Mouse (Mus musculus) left cerebral cortex, postnatal 36 days (tissue): ENCODE results near the gene Acox1. TPM values are rescaled to one million over a fixed set of nuclear protein-coding genes. Genes with fewer than 3 reads are reported as not detected.
A peak's percentile ranks its signal among the peaks of the same experiment; 100 is the strongest.

ENCODE experiments used
- DNase-seq, 2 experiments: peaks; one replicate each; pipeline ENCODE4 v3.0.0; 2021 to 2022; ENCODE audit warnings: low spot score in 2 of 2, mixed read lengths in 1 of 2
- intact Hi-C: fragments of 180-260 bp; cut with DNase I; formaldehyde crosslinking; loops from one replicate; pipeline ENCODE4 v1.15.1; 2025
- total RNA-seq, 2 experiments: library from RNA; stranded (reverse); gene quantifications; 2 replicates each; pipeline ENCODE4 v1.2.3; 2021

The Acox1 gene
- total RNA-seq, 2 experiments from 2014 or later, result 115 to 118 TPM

DNA sequence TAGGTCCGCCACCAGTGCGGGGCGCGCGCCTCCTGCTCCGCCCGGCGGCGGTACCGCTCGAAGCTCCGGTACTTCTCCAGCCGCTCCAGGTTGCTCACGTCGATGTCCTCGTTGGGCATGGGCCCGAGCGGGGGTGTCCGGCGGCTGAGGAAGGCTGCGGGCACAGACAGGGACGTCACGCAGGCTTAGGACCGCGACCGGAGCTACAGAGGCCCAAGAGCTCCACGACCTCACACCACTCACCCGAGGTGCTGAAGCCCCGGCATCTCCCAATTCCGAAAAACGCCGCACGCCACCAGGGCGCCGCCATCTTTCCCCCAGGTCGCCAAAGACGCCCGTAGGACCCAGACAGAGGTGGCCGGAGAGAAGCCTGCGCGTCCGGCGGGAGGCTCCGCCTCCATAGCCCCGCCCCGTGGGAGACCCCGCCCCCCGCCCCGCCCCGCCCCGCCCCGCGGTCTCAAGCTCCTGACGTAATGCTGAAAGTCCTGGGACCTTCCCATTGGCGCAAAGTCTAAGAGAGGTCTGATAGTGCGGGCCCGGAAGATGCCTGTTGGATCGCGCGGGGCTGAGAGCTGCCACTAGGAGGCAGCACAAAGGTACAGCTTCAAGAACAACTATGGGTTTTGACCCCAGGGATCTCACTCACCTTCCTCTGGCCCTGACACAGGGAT lies 60.2 kb downstream of the Acox1 start, which contains the start of gene Mrpl38:
Gene Mrpl38, minus strand, starts transcription at position 401 of the 671 bp plus-strand sequence.
- intact Hi-C loops, result loop anchor here (1.0 to 2.0 kb wide), 2 partner anchors 30 to 52 kb away; partner anchors contain the start of genes Fbf1 and Wbp2

DNA sequence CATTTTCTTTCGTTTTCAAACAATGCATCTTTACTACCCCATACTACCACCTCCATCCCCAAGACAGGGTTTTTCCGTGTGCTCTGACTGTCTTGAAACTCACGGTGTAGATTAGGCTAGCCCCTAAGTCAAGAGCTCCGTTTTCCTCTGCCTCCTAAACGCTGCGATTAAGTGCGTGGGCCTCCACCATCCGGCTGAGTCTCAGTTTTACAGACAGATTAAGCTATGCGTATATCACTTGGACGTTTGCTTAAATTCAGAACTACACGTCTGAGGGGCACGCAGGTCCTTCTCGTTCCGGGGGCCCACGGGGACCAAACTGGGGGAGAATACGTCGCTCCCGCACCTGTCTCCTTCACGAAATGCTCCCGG lies 60.8 kb downstream of the Acox1 start:
- no peak for DNase-seq
- intact Hi-C loops, result loop anchor here (2.0 kb wide), 1 partner anchor 51 kb away; the partner anchor contains the start of gene Wbp2

More for the DNA sequence above, 60.2 kb downstream of the Acox1 start, which contains the start of gene Mrpl38:
- DNase-seq, result peak; percentile 81 to 83

DNA sequence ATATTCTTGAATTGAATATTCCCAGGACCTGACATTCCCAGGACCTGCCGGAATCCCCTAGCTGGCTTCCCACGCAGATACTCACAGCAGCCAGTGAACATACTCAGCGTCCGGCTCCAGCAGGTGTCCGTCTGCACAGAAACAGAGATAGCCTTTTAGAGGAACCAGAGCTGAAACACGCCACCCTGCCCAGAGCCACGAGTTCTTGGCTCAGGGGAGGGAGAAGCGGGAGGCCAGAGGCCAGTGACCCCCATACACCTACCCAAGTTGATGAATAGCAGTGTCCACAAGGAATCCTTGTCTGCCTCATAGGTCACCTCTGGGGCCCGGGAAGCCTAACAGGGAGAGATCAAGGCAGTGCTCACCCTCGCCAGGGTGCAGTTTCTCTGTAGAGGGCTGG lies 64.7 kb downstream of the Acox1 start:
- intact Hi-C loops, result loop anchor here (5.0 kb wide), 1 partner anchor 202 kb away; the partner anchor contains the start of genes Recql5 and Sap30bp
- no peak for DNase-seq

DNA sequence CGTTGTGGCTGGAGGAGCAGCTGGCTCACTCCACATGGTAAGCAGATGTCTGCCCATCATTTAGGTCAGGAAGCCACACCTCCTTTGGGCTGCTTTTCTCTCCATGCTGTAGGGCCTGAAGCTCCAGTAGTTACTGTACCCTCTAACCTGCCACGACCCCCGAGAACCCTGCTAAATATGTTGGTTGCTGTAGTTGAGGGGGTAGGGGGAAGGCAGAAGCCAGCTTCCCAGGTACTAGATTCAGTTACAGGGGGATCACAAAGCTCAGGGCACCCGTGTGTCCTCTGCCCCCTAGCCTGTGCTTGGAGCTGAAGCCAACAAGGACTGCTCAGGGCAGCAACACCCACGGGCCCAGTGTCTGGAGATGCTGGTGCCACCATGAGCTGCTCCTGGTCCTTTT lies 65.3 kb downstream of the Acox1 start:
- intact Hi-C loops, result loop anchor here (5.0 kb wide), 1 partner anchor 201 kb away; the partner anchor contains the start of genes Recql5 and Sap30bp
- DNase-seq, result no peak

DNA sequence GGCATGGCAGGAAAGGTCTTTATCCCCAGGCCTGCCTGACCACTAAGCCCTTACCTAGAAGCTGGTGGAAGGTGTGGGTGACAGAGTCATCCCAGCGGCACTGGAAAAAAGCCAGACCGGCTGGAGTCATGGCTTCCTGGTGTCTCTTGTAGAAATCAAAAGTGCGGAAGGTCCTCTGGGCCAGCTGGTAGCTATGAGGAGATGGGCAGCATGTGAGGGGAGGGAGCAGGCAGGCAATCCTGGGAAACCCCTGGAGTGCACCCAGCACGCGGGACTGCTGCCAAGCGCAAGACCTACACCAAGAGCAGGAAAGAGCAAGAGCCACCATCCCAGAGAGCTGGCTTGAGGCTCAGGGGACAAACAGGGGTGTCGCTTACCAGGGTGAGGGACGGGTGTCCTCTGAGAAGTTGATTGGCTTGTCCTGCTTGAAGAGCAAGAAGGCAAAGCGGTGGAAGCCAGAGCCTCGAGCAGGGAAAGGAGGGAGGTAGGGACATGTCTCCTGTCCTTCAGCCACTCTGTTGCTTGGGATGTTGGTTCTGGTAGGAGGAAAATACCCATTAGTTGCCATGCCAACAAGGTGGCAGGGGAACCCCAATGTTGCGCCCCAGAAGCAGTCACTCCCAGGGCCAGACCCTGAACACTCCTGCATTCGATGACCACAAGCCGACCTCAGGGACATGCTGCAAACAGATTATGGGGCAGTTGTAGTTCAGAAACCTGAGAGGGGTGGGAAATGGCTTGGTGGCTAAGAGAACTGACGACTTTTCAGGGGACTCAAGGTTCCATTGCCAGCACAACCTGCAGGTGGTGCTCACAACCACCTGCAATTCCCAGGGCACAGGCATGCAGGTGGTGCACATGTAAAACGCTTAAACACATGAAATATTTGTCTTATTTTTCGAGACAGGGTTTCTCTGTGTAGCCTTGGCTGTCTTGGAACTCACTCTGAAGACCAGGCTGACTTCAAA lies 66.2 kb downstream of the Acox1 start:
- no peak for DNase-seq
- intact Hi-C loops, result loop anchor here (5.0 kb wide), 1 partner anchor 200 kb away; the partner anchor contains the start of genes Recql5 and Sap30bp

DNA sequence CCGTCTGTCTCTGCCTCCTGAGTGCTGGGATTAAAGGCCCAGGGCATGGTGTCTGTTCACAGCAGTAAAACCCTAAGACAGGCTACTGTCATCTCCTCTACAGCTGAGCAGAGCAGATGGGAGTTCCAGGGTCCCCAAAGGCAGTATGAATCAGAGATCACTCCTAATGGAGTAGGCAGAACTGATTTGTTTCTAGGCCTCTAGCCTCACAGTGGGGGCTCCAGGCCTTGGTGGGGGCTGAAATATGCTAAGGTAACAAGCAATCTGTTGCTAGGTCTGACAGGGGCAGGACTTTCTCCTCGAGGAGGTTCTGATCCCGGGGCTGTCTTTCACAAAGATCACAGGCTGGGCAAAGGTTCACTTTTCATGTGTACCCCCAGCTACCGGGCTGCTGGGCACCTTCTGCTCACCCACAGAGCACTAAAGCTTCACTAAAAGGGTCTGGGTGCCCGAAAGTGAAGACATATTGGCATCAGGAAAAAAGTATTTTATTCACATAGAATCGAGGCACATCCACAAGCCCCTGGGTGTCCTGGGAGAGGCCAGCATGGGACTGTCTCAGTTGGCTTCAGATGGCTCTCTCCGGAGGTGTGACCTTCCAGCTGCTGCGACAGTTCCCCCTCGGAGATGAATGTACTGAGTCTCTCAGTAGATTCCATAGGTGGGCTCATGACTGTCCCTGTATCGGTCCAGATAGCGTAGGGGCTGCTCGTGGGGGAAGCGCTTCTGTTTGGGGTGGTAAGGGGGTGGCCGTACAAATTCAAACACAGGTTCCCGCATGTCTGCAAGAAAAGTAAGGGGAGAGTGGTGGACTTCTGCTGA lies 67.3 kb downstream of the Acox1 start:
- DNase-seq, result no peak
- intact Hi-C loops, result loop anchor here (2.0 to 5.0 kb wide), 2 partner anchors 101 to 199 kb away; partner anchors contain the start of genes Recql5, Sap30bp and Unk

DNA sequence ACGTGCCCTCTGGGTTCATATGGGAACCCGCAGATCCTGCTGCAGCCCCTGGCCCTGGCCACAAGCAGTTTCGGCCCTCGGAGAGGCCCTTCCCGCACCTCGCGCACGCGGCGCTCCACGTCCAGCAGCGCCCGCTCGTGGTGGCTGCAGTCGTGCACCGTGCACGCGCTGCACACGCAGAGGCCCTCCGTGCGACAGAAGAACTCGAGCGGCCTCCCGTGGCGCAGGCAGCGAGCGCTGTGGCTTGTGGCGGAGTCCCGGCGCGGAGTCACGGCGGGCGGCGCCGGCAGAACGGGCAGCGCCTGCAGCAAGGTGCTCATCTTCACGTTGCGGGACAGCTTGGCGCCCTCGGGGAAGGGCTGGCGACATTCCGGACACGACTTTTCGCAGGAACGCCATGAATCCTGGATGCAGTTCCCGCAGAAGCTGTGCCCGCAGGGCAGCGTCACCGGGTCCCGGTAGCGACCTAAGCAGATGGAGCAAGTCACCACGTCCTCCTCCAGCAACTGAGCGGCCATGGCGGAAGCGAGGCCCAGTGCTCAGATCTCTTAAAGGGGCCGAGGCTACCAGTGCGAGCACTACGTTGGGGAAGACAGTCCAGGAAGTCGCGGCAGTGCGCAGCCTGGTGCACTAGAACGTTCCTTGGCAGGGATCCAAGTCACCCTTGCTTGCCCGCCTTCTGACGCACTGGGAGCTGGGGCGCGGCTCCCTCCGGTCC lies 68.2 kb downstream of the Acox1 start, which contains the start of gene Trim65:
Gene Trim65, minus strand, starts transcription at position 641 of the 718 bp plus-strand sequence.
- intact Hi-C loops, result loop anchor here (1.0 to 5.0 kb wide), 3 partner anchors 43 to 198 kb away; partner anchors contain the start of genes Recql5, Sap30bp and Unk
- DNase-seq, result peak; percentile 86

DNA sequence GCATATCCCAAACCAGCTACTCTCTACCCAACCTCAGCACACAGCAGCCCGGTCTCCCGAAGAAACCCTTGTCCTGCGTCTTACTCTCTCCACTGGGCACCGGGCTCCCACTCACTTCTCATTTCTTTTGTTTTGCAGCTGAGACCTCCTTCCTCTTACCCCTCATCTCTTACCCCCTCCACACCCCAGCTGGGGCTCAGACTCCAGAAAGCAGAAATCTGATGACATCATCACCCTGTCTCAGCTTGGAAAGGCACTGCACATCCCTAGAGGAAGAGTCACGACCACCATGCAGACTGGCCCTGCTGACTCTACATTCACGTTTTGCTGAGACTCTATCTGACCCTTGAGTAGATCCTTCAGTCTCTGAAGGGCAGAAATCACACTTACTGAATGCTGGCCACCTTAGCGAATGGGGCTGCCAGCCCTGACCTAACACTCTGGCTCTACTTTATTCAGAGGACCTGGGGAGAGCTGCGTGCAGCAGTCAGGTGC lies 68.8 kb downstream of the Acox1 start:
- no peak for DNase-seq
- intact Hi-C loops, result loop anchor here (1.0 to 5.0 kb wide), 3 partner anchors 43 to 198 kb away; partner anchors contain the start of genes Recql5, Sap30bp and Unk

DNA sequence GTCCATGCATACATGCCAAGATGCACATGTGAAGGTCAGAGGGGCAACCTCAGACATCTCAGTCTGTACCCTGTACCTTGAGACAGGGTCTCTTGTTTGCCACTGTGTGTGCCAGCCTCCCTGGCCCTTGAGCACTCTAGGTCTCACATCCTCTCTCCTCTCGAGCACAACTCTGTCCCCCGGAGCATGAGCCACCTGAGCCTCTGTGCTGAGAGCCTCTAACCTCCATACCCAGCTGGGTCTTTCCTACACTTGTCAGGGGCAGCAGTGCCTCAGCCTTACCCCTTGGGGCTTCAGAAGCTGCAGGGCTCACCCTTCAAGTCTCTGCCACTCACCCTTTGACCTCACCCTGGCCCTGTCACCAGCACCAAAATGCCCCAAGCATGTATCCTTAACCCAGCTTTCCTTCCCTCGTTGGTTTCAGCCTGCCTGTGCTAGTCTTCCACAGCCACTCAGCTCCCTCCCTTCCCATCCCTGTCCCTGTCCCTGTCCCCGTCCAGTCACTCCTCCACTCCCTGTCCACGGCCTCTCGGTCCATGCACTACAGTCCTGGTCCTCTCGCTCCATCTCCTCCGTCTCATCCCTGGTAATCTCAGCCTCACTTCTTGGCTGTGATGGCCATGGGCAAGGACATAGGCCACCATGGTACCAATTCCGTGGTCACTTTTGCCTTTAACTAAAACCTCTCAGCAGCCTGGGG lies 69.6 kb downstream of the Acox1 start:
- DNase-seq, result no peak
- intact Hi-C loops, result no loop called here

DNA sequence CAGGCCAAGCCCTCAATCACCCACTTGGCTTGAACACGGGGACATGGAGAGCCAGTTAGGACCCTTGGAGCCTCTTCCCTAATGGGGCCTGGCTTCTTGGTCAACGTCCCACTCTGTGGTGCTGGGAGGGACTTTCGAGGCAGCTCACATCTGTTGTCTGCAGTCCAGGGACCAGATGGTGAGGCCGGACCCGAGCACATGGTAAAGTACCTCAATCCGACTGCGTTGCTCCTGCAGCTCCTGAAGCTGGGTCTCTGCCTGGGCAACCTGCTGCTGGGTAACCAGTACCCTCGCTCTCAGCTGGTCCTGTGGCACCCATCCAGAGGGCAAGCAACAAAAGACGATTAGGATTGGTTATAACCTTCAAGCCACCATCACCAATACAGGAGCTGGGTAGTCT lies 70.9 kb downstream of the Acox1 start:
- DNase-seq, result no peak
- intact Hi-C loops, result no loop called here

DNA sequence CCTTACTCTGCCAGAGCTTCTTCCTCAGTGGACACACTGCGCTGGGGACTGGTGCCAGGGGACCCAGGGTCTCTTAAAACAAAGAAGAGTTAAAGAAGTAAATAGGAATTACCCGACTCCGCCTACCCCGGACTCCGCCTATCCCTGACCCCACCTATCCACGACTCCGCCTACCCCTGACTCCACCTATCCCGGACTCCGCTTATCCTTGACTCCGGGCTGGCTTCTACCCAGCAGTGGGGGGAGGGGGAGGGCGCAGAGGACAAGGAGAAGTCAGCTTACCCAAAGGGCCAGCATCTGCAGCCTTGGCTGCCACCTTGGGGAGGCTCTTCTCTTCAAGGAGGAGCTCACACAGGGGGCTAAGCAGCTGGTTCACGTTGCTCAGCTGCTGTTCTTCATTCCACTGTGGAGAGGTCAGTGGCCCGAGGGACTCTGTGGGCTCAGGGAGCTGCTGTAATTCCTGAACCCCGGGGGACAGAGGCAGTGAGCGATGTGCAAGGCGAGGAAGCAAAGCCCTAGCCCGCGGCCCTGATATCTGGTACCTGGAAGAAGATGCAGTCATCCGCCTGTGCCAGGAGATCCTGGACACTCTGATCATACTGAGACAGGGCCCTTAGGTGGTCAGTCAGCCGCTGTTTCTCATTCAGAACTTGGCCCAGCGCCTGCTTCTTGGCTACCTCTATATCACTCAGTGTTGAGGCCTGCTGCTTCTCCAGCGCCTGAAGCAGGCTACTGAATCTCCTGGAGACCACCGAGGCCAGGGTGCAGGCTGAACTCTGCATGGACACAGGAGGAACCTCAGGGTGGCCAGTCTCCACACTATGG lies 71.5 kb downstream of the Acox1 start, which contains the start of gene Trim47:
Gene Trim47, minus strand, starts transcription at position 55 of the 825 bp plus-strand sequence.
- no peak for DNase-seq
- intact Hi-C loops, result no loop called here

DNA sequence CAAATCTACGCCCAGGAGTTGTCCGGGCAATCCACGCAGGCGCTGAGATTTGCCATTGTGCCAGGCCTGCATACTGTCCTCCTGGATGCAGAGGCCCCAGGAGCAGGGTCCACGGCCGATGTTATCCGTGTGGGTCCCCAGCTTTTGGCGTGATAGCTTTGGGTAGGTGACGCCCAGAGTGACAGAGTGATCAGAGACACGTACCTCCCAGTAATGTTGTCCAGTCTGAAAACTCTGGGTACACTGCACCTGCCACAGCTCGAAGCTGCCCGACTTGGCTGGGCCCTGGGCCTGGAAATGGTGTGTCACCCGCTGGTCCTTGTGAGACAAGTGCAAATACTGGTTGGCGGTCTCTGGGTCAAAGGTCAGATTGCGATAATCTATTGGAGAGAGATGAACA lies 72.6 kb downstream of the Acox1 start:
- intact Hi-C loops, result no loop called here
- no peak for DNase-seq

Other genes starting within 250 kb of the Acox1 start
- gene Itgb4, start 224.3 kb downstream of the Acox1 start, total RNA-seq, result 1 to 10 TPM; 5.1 to 7.3 TPM
- gene Galk1, start 186.3 kb downstream of the Acox1 start, total RNA-seq, result 10 to 100 TPM; 15.8 to 18.6 TPM
- 100 to 1,000 TPM; 253 to 254 TPM for gene H3f3b, start 171.1 kb downstream of the Acox1 start, total RNA-seq
- 10 to 100 TPM; 18.9 to 27.0 TPM for gene Unk, start 168.7 kb downstream of the Acox1 start, total RNA-seq
- gene Unc13d, start 121.1 kb downstream of the Acox1 start, total RNA-seq, result 1 to 10 TPM in 1 of 2 experiments, under 1 TPM in 1; 0.93 to 1.0 TPM
- gene Wbp2, start 112.0 kb downstream of the Acox1 start, total RNA-seq, result 100 to 1,000 TPM; 388 to 420 TPM
- gene Trim47, start 71.8 kb downstream of the Acox1 start, total RNA-seq, result 1 to 10 TPM; 7.0 to 9.6 TPM
- 1 to 10 TPM; 7.2 to 8.4 TPM for gene Trim65, start 67.9 kb downstream of the Acox1 start, total RNA-seq
- 10 to 100 TPM; 58.3 to 62.1 TPM for gene Mrpl38, start 60.2 kb downstream of the Acox1 start, total RNA-seq
- 10 to 100 TPM; 65.5 to 98.0 TPM for gene Fbf1, start 30.9 kb downstream of the Acox1 start, total RNA-seq
- 10 to 100 TPM; 41.3 to 41.6 TPM for gene Ten1, start 190 bp downstream of the Acox1 start, total RNA-seq
- gene Evpl, start 39.0 kb upstream of the Acox1 start, total RNA-seq, result 1 to 10 TPM; 1.2 to 1.3 TPM
- 10 to 100 TPM; 66.6 to 70.6 TPM for gene Srp68, start 75.2 kb upstream of the Acox1 start, total RNA-seq
- not detected for gene Galr2, start 81.9 kb upstream of the Acox1 start, total RNA-seq
- gene Exoc7, start 108.2 kb upstream of the Acox1 start, total RNA-seq, result 100 to 1,000 TPM in 1 of 2 experiments, 10 to 100 TPM in 1; 93.0 to 100 TPM
- gene Foxj1, start 136.4 kb upstream of the Acox1 start, total RNA-seq, result 1 to 10 TPM; 5.0 to 5.2 TPM
- gene Rnf157, start 214.0 kb upstream of the Acox1 start, total RNA-seq, result 100 to 1,000 TPM; 266 to 286 TPM
- gene Ubald2, start 235.0 kb upstream of the Acox1 start, total RNA-seq, result 10 to 100 TPM; 27.5 to 31.8 TPM